Mouse (Mus musculus) retina, embryonic 14.5 days (tissue): ENCODE results near the gene Cacna1b.

Experiments
- DNase-seq: peaks from one replicate; pipeline ENCODE4 v3.0.0-alpha.2; 2015; ENCODE audit warnings: low spot score

Cacna1b gene

DNA sequence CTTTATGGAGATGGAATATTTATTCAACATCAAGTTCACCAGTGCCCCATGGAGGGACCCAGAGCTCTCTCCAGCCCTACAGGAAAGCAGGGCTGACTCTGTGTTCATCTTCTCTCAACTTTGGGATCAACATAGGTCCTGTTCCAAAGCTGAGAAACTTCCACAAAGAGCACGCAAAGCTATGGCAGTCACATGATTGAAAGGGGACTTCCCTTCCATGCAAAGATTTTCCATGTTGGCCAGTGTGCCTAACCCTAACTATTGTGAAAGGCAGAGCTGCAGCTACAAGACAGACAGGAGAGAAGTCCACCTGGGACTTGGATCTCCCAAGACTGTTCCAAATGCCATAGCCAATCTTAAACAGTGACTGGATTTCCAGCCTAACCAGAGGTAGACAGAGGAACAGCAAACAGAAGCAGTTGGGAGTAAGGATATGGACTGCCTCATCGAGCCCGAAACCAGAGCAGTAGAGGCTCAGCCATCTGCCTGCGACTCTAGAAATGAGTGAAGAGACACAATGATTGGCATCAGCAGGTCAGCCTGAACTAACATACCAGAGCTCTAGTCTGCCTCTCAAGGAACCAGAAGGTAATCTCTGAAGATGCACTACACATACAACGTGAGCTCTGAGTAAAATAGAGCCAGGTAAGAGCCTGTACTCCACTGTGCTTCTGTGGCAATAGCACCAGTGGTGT, 116.4 kb downstream of the Cacna1b start:
- DNase-seq = no peak

DNA sequence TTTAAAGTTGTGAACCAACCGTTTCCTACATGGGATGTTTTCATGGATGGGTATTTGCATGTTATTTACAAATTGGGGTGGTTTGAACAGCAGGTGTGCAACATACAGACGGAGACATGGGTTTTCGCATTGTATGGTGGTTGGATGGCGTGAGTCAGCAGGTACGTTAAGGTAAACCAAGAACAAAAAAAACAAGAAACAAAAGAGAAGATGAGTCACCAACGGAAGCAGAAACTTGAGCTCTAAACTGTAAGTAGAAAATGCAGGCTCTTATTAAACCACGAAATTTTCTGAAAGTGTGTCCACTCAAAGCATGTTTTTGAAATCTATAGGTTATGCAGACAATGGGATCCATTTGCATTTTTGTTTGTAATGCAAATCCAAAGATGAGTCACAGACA, 120.1 kb downstream of the Cacna1b start:
- no peak for DNase-seq

DNA sequence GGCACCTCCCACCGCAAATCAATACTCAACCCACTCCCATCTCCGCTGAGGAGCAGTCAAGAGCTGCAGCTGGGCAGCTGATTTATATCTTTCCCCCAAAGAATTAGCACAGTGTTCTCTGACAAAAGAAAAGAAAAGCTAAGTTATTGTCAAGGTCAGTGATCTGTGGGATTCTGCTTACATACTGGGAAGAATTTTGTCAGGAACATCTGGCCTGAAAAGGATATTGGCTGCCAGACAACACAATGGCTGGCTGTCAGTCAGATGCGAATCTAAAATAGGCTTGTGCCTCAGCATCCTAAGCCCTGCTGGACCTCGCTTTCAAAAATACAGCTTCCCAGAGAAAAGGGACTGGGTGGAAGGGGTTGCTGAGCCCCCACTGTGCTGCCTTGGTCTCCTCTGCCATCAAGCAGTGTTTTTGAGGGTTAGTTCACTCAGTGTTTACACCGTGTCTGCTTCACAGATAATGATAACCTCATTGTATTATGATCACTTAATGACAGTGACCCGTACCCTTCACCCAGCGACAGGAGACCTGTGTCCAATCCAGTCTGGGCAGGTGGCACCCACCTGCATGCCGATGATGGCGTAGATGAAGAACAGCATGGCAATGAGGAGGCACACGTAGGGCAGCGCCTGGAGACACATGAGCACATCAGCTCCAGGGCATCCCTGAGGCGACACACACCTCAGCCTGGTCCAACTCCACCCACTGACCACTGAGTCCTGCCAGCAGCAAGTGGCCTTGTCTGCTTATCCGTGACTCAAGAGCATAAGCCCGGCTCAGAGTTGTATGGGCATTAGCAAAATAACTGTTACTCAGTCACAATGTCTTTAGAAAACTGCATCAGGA, 124.6 kb downstream of the Cacna1b start:
- DNase-seq = no peak

- DNase-seq = no peak
Observed at GRCm38 (mm10) chr2:24633645-24634044, 129.3 kb downstream of the Cacna1b start.

GRCm38 (mm10) chr2:24617141-24617540, 145.8 kb downstream of the Cacna1b start:
- no peak for DNase-seq

DNA sequence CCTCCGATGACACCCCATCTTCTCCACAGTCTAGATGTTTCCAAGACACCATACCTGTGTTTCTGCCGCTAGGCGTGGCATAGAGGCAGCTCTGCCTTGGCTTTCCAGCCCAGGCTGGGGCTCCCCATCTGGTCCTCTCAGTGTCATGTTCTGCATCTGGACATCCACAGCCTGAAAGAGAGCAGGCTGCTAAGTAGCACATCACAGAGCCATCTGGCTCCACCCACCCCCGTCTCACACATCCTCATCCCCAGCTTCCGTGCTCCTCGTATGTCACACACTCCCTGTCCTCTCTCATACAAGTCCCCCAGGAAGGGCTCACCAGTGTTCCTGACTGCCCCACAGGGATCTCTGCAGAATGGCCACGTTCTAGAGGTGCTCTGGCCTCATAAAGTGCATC, 153.2 kb downstream of the Cacna1b start:
- no peak for DNase-seq

GRCm38 (mm10) chr2:24608765-24609138, 154.2 kb downstream of the Cacna1b start:
- no peak for DNase-seq

DNA sequence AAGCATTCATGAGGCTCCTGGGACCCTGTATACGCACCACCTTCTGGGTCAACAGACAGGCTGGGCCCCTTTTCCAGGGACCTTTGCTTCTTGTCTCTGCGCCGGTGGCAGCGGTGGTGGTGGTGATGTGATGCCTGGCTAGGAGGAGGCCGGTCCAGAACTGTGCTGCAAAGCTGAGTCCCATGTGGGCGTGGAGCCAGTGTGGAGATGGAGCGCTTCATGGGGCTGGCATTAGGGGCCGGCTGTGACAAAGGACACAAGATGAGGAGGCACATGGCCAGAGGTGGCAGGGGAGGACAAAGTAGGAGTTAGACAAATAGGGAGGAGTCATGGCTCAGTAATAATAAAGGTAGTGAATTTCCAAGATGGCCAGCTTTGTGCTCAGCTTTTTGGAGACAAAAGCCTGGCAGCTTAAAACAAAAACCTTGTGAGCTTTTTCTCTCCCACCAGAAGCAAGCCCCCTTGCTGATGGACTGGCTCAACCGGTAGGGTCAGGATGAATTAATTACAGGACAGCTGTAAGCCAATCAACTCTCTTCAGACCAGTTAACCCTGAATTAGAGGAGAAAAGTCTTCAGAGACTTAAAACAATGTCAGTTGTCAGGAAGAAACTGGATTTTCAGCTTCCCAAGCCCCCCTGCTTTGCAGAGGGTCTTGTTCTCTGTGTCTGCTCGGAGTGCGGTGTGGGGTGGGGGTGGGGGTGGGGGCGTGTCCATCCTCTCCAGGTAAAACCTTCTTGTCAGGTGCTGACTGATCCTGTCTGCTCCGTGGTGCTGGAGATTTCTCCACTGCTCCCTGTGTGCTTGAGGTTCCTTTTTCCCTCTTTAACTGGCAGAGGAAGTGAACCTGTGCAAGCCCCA, 154.8 kb downstream of the Cacna1b start:
- peak; percentile 15 for DNase-seq

DNA sequence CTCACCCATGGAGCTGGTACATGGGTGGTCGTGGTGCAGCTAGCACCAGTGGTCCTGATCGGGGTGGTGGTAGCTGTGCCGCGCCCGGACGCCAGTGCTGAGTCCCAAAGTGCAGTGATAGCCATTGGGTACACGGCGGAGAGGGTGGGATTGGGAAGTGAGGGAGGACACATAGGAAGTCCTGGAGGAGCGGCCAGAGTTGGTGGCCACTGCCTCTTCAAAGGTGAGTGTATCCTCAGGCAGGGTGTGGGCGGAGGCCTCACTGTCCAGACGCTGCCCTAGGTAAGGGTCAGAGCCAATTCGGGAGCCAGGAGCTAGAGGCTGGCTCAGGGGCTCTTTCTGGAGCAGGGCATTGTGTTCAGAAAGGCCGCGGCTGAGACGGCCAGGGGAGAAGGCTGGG, 156.4 kb downstream of the Cacna1b start:
- DNase-seq = no peak

DNA sequence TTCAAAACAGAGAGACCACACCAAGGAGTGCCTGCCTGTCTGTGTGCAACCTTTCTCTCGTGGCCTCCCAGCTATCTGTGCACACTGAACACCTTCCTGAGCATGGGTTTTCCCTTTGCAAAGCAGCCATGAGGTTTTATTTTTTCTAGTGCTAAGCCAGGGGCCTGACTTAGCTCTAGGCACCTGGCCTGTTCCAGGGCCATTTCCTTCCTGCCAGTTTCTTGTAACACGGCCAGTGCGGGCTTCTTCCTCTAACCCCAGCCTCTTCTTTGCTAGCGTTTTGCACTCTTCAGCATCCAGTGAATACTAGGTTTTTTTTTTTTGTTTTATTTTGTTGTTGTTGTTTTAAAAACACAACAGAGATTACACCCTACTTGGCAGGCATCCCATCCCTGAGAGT, 157.9 kb downstream of the Cacna1b start:
- DNase-seq = no peak

- DNase-seq = no peak
Observed at GRCm38 (mm10) chr2:24589426-24589825, 173.5 kb downstream of the Cacna1b start.

GRCm38 (mm10) chr2:24587999-24588398, 175.0 kb downstream of the Cacna1b start:
- DNase-seq = no peak

DNA sequence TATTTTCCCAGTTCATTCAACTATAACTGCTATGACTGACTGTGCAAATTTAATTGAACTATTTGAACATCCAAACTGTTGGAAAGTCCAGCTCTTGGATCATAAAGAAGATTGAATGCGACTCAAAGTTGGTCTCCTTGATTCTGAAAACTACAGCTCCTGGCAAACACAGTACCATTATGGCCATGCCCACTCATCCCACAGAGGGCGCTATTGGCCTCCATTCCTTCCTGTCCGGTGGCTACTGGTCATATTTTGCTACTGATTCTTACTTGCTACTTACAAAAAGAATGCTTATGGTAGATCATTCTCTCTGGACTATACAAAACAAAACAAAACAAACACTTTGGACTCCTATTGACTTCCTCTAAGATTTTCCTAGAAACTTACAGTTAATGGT, 188.3 kb downstream of the Cacna1b start:
- peak; percentile 67 for DNase-seq

DNA sequence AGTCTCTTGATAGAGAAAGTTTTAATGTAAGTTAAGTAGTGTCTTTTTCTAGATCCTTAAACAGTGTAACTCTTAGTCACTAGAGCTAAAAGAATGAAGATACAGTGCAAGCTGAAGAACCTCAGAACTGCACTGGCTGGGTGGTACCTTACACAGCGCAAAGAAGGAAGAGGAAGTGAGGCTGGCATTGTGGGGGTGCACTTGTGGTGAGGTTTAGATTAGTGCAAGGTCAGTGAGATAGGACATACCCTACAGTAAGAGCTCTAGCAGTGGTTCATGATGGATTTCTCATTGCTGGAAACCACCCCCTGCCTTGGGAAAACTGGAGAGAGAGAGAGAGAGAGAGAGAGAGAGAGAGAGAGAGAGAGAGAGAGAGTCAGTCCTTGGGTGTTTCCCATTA, 192.0 kb downstream of the Cacna1b start:
- no peak for DNase-seq

- peak; percentile 84 for DNase-seq
Observed at GRCm38 (mm10) chr2:24568555-24568954, 194.4 kb downstream of the Cacna1b start.

DNA sequence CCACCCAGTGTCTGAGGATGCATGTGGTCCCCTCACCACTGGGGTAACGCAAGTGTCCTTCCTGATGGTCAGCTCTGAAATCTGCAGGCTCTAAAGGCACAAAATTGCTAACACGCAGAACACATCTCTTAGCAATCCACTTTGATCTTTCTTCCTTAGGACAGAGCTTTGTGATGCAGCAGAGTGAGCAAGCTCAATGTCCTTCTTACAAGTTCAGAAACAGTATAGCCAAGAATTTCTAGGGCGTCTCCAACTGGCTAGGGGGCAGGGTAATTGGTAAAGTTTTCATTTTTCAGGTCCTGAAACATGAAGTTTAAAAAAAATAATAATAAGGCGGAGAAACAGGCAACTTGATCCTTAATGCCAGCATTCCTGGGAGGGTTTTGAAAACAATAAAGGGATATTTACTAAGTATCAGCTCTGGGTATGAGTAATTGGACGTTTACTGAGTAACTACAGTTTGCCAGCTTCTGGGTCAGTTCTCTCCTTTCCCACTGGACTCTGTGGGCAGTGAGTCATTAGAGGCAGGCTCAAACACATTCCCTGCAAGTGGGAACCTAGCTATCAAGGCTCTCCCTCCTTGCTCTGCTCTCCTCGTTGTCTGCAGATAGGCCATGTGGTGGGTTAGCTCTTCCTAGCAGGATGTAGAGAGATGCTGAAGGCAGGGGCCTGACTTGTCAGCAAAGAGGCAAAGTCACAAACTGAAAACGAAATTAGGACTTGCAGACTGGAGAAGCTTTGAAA, 200.2 kb downstream of the Cacna1b start:
- DNase-seq = no peak

DNA sequence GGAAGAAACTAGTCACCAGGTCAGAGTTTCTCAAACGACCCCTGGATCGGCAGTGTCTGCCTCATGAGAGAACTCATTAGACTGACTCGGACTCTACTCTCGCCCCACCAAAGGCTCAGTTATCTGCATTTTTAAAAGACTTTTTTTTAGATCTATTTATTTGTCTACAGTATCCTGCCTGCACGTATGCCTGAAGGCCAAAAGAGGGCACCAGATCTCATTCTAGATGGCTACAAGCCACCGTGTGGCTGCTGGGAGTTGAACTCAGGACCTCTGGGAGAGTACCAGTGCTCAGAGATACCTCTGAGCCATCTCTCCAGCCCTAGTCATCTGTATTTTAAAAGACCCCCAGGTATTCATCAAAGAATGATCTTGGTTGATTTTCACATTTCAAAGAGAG, 201.0 kb downstream of the Cacna1b start:
- DNase-seq = no peak

GRCm38 (mm10) chr2:24560201-24560600, 202.8 kb downstream of the Cacna1b start:
- no peak for DNase-seq

DNA sequence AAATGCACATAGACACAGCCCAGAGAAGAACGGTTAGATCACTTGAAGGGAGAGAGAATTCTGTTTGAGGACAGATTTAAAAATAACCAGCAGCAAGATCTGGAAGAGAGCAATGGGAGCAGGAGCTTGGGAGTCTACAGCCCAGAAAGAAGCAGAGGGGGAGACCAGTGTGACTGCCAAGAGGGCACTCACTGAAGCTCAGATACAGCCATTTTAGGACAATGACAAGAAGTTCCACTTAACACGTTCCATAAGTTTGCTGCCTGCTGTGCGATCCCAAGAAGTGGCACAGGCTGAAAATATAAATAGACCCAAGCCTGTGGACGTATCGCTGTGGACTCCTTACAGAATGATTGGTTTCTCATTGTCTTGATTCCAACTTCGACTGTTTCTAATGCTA, 206.6 kb downstream of the Cacna1b start:
- DNase-seq = no peak

- DNase-seq = no peak
Observed at GRCm38 (mm10) chr2:24553962-24554361, 209.0 kb downstream of the Cacna1b start.
